Mouse (Mus musculus) cerebral cortex, adult 2 months (tissue): ENCODE measurements around the gene Mmab.

Experiments
- WGBS: fragments of 180-500 bp; shearing (Covaris S2); methylation state at CpG from one replicate; pipeline ENCODE4 v1.1.7; 2018; 5-methylcytosine and 5-hydroxymethylcytosine counted together

The Mmab gene

DNA sequence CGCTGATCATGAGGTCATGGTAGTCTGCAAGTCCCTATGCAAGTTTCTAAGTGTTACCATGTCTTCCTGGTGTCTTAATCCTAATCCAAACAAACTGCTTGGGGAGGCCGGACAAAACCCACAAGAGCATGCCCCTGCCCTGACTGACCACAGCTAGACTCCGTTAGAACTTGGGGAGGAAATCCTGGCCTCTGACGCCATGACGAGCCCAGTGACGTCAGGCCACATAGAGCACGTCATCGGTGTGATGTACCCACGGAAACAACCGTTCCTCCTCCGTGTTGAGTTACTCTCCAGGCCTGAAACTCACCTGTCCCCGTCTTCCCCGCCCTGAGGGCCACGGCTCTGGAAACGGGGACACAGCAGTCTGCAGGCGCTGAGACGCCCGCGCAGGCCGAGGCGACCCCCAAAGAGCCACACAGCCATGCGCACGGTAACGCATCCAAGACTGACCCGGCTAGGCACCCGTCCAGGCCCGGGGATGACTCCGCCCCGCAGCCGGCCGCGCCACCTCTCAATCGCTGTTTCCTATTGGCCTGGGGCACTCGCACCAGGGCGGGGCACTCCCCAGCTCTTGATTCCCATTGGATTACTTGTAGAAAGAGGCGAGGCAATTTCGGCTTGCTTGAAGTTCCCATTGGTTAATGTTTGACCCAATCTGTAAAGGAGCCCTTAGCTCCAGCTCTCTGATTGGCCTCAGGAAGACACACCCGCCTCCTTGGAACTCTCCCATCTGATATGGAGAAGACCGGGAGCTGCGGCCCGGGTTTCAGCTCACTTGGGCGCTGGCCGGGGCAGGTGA, at the start of gene Mmab, which contains the start of gene Mvk:
Mmab (minus strand) TSS at position 495 of the 802 bp plus-strand sequence.
Mvk (plus strand) TSS at position 704 of the 802 bp plus-strand sequence.
- 2% methylated on average over 43 of the region's 43 CpGs for WGBS

DNA sequence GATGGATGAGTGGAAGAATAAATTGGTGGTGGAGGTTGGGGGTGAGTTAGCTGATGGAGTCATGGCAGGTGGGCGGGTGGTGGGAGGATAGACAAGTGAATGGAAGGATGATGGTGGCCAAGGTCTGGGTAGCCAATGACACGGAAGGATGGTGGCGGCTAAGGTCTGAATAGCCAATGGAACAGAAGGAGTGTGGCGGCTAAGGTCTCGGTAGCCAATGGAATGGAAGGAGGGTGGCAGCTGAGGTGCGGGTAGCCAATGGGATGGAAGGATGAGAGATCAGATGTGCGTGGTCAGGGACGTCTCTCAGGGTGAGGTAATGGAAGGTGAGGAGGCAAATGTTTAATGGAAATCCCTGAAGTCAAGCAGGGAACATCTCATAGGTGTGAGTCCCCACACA, 46.4 kb upstream of the Mmab start:
- WGBS = 93% methylated on average over 8 of the region's 8 CpGs

DNA sequence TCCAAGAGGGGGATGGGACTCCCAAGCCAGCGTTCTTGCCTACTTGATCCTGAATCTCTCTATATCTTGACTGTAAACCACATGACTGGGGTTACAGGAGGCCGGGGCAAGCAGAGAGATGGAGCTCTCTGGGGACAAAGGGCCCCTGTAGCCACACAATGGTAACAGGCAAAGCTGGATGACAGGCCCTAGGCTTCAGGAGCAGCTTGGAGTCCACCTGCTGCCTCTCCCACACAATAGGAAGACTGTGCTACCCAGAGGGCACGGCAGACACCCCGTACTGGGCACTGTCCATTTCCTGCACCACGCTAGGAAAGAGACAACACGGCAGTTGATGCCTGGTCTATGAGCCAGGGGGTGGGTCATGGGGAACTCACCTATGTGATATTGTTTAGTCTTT, 45.7 kb upstream of the Mmab start:
- 64% methylated on average over 6 of the region's 6 CpGs for WGBS

DNA sequence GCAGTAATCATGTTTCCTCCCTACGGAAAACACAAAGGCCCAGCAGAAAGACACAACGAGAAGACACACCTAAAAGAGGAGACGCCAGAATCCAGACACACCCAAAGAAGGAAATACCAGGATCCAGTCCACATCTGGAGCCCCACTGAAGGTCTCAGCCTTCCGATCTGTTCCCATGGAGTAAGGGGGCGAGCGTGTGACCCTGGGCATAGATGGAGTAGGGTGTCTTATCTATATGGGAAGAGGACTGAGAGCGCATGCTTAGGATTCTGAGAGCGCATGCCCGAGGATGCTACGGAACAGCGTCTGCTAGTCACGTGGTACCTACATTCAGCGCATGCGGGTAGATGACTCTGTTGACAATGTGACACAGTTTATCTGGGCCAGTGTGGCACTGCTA, 41.8 kb upstream of the Mmab start:
- WGBS = 89% methylated on average over 14 of the region's 14 CpGs

DNA sequence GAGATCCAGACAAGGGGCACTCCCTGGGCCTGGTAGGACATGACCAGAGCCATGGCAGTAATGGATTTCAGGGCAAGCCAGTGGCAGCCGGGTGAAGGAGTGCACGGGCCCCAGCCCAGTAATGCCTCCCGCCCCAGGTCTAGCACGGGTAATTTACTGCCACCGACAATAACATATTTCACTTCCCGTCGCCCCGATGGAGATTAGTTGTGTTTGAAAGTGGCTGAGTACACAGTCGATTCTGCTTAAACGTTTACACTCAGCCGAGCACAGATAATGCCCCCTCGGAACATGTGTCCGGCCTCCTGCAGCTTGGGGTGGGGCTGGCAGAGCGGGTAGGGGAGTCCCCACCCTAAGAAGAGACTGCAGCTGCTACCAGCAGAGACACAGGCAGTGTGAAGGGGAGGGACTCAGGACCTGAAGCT, 38.7 kb upstream of the Mmab start:
- WGBS = 27% methylated on average over 14 of the region's 14 CpGs

DNA sequence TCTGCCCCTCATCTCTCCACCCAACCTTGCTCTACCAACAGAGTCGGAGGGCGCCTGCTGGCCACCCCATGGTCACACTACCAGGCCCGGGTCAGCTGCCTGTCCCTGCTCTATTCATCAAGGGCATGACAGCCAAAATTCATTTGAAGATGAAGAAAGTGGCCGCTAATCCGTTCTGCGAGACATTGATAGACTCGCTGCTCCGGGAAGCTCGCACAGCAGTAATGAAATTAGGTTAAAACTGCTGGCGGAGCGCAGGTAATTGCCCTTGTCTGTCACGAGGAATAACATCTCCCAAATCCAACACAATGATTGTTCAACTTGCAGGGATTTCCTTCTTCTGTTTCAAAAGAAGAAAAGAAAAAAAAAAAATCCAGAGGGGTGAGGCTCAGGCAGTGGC, 34.4 kb upstream of the Mmab start:
- WGBS = 78% methylated on average over 12 of the region's 12 CpGs

DNA sequence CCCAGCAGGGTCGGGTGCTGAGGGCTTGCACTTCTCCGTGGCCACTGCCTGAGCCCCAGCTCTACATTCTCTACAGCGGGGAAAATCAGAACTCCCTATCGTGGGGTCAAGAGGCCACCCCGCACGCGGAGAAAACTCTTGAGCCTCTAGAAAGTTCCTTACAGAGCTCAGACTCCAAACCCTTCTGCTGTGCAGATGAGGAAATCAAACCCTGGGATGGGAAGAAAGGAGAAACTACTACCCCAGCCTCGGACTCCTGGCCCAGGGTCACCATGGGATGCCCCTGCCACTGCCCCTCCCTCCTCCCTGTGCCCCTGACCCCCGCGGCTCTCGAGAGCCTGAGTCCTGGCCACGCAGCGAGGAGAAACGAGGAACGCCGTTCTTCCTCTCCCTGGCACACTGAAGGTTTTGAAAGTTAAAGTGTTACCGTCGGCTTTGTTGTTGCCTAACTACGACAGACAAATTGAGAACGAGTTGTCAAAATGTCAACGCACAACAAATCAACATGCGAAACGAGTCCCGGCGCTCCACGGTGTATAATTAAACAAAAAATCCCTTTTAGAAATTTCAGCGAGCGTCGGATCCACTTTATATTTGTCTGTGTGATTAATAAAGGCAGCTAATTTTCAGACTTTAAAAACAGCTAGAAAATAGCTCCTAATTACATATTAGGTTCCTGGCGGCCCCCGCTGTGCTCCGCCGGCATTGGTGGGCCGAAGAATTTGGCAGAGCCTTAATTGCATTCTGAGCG, 31.1 kb upstream of the Mmab start:
- WGBS = 29% methylated on average over 35 of the region's 35 CpGs

DNA sequence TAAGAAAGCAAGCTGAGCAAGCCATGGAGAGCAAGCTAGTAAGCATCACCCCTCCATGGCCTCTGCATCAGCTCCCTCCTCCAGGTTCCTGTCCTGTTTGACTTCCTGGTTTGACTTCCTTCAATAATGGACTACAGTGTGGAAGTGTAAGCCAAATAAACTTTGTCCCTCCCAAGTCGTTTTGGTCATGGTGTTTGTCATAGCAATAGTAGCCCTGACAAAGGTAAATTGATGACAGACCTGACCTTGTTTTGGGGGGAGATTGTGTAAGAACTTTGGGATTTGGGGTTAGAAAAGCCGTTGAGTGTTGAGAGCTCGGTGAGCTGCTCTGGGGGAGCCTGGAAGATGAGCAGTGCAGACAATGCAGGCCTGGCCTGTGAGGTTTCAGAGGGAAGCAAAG, 26.5 kb upstream of the Mmab start:
- WGBS = 84% methylated on average over 3 of the region's 3 CpGs

DNA sequence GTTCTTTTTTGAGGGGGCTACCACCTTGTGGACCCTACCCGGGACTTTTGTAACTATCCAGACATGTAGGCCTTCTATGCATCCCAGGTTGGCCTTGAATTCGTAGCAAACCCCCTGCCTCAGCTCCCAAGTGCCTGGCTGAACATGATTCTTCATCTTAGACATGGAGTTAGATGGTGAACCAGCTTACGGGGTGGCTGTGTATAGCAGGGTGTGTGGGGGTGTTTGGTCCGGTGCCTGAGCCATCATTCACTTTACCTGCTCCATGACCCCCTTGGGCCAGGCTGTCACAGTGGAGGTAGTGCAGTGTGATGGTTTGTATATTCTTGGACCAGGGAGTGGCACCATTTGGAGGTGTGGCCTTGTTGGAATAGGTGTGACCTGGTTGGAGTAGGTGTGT, 24.1 kb upstream of the Mmab start:
- 68% methylated on average over 4 of the region's 4 CpGs for WGBS

DNA sequence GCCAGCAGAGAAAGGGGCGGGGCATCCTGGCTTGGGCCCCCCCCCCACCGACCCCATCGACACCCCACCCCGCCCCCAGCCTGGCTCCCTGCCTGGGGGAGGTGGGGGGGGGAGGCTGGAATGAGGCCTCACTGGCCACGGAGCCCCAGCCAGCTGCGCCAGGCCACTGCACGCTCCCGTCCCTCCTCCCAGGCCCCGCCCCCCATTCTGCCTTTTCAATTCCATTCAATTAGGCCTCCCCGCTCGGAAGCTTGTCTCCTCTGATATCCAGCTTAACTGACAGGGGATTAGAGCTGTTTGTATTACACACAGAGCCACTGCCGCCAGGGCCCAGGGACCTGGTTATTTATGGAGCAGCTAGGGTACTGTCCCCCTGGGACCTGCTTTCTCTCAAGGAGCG, 23.6 kb upstream of the Mmab start:
- 20% methylated on average over 11 of the region's 13 CpGs for WGBS

DNA sequence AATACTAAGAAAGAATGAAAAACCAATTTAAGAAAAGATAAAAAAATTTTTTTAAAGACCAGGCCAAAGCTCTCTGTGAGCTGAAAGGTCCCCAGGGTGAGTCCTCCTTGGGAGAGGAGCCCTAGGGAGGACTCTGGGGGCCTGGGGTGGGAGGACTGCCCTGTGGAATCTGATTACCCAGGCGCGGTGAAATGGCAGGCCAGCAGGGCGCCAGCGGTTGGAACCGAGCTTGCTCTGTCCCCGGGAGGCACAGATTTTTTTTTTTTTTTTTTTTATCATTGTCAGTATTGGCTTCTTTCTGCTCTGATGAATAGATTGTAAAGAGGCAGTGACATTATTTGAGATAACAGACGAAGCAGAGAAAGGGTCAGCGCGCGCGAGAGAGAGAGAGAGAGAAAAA, 23.2 kb upstream of the Mmab start:
- 36% methylated on average over 11 of the region's 11 CpGs for WGBS

DNA sequence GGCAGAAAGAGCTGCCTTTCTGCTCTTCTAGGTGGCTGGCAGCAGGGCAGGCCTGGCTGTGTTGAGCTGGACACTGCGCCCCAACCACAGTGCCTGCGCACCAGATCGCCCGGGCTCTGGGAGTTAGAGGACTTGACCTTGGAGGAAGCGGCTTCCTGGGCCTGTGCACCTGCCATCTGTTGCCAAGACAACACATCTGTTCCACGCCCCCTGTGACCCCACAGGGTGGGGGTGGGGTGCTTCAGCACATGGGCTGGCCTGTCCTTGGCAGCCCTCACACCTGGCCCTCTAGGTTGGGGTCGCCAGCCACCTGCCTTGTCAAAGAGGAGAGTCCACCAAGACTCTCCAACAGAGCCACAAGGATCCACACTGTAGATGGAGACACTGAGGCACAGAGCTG, 21.8 kb upstream of the Mmab start:
- 89% methylated on average over 7 of the region's 7 CpGs for WGBS

DNA sequence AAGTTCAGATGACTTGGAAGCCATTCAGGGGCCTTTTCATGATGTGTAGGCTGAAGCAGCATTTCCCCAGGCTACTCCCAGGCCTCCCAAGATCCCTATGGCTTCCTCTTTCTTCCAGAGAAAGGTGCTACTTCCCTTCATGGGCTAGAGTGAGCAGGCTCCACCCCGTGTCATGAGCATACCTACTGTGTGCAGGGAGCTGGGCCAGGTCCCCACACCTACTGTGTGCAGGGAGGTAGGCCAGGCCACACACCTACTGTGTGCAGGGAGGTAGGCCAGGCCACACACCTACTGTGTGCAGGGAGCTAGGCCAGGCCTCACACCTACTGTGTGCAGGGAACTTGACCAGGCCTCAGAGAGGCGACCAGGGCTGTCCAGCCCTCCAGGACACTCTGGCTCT, 20.7 kb upstream of the Mmab start:
- WGBS = 82% methylated on average over 2 of the region's 2 CpGs

DNA sequence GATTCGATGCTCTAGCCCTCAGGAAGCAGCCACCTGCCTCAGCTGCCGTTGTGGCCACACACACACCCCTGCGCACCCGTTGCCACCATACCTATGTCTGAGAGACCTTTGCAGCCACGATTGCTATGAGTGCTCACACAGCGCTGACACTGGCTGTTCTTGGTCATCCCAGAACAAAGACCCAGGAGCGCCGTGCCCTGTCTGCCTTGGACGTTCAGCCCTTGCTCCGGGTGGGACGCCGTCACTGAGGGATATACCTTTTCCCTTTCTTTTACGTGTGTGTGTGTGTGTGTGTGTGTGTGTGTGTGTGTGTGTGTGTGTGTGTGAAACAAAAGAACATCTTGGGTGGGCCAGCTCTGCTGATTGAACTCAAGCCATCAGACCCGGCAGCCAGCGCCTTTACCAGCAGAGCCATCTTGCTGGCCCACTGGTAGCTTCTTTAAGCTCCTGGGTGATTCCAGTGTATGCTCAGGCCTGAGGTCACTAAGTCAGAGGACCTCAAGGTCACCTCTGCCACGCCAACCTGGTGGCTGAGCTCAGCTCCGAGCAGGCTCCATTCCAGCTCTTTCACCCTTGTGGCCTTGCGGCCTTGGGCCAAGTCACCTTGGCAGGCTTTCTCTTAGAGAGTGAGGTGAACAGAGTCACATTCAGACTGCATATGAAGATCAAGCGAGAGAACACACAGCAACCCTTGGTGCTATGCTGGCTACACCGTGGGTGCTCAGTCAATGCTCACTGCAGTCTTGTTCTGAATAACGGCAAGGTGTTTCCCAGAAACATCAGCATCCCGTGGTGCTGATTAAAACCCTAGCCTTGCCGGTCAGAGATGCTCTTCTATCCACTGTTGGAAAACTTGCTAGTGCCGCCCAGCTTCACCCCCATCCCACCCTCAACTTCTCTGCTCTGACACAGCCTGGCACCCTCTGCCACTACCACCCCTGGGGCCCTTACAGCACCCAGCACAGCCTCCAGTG, 18.5 kb upstream of the Mmab start:
- WGBS = 75% methylated on average over 24 of the region's 24 CpGs

DNA sequence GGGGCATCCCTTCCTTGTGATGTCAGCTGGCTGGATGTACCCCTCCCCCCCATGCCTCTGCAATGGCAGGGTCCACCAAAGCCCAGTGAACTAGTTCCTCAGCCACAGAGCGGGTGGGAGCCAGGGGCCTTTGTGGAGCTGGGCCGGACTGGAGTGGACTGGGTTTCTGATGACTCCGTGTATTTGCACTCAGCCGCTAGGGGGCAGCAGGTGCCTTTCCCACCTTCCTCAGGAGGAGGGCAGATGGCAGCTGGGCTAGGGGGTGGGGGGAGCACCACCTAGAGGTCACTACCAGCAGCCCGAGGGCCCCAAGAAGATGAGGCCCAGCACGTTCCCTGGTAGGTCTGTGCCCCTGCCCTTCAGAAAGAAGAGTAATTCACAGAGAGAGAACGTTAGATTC, 17.4 kb upstream of the Mmab start:
- 9% methylated on average over 7 of the region's 7 CpGs for WGBS

DNA sequence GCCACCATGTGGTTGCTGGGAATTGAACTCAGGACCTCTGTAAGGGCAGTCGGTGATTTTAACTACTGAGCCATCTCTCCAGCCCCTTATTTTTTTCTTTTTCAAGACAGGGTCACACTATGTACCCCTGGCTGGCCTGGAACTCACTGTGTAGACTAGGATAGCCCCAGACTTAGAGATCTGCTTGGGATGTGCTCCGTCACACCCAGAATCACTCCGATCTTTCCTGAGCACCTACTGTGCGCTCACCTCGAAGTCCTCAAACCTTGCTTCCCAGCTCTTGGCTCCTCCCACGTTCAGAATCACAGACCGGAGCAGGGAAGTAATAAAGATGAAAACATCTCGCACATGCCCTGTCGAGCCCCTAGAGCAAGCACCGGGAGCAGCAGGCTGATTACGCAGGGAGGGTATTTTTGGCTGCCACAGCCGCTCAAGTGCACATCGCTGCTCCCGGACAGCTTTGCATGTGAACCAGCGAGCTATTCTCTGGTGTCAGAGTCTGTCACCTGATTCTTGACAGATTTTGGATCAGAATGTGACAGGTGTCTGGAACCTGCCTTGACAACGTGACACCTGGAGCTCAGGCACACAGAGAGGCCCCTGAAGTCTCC, 13.2 kb upstream of the Mmab start:
- 76% methylated on average over 16 of the region's 16 CpGs for WGBS

DNA sequence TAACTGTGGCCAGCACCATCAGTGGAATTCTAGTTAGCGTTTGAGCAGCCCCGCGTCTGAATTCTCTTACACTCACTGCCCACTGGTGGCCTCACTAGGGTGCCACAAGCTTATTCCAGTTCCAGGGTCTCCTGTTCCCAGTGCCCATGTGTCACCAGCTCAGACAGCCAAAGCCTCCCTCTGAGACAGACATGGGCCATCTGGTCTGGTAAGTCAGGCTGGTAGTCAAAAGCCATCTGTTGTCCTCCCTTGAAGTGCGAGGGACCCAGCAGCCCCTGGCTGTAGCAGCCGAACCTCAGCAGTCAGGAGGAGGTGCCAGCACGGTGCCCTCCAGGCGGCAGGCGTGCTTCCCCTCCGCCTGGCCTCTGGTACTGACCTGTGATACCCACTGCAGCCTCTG, 12.4 kb upstream of the Mmab start:
- WGBS = 83% methylated on average over 9 of the region's 9 CpGs

DNA sequence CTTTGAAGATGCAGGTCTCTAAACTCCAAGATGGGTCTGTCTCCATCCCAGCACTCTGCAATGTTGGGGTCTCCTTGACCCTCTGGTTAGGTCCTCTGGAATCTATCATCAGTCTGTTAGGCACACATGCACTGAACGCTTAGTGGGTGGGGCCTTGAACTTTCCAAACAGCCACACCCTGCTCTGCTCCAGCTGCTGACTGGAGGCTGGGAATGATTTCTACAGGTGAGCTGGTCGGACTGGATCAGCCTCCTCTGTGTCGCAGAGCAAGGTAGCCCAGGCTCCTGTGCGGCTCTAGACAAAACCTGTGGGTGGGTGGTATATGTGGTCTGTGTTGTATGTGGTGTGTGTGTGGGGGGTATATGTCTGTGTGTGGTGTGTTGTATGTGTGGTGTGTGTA, 5.2 kb upstream of the Mmab start:
- WGBS = 91% methylated on average over 4 of the region's 4 CpGs

DNA sequence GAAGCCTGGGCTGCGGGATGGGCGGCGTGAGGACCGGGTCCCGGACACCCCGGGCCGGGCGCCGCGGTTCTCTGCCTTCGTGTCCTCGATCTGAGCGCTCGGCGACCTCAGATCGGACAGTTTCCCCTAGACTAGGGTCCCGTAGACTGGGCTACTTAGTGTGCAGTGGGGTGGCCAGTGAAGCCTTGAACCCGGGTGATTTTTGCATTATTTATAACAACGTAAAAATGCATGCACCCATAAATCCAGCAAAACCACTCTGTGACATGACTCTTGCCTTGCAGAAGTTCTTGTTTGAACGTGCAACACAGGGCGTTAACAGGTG, 470 bp upstream of the Mmab start:
- under 1% methylated on average over 21 of the region's 21 CpGs for WGBS

DNA sequence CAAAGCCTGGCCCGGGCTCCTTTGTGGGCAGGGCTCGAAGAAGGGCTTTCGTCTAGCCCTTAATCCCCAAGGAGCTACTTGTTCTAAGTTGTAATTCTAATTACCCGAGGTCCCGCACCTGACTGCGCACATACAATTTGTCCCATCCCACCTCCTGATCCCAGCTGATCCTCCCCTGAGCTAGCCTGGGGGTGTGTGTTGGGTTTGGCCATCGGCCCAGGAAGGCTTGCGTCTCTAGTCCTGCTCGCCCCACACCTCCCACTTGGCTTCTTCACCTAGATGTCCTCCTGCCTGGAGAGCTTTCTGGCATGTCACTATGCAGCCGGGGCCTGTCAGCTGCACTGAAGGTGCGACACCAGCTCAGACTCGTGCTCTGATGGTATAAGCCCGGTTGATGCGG, 8.3 kb downstream of the Mmab start:
- WGBS = 78% methylated on average over 14 of the region's 14 CpGs

DNA sequence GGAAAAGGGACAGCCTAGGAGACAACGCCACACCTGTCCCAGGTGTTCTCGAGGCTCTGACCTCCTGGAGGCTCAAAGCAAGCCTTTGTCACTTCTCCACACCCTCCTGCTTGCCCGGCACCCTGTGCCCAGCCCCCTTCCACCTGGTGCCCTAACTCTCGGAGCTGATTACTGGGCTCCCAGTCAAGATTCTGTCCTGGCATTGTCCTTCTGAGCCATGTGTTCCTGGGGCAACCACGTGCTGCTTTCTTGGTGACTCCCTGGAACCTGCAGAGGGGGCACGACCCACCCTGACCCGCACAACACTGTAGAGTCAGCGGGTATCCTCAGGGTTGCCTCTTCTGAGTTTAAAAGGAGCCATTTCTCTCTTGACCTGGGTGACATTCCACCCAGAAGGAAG, 9.5 kb downstream of the Mmab start:
- 90% methylated on average over 8 of the region's 8 CpGs for WGBS

DNA sequence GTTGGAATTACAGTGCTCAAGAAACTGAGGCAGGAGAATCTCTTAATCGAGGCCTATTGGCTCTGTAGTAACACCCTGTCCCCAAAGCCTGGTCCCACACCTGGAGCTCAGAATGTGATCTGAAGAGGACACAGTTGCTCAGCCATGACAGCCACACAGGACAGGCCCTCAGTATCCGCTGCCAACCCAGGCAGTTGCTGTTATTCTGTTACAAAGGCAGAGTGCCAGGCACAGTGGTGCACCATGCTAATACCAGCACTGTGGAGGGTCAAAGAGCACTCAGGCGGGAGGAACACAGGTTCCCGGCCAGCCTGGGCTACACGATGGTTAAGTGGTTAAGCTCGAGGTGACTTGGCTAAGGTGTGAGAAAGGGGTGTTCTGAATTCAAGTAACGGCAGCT, 14.1 kb downstream of the Mmab start:
- WGBS = 85% methylated on average over 7 of the region's 7 CpGs
